Mouse (Mus musculus): ENCODE results near the gene Elp1.

DNA sequence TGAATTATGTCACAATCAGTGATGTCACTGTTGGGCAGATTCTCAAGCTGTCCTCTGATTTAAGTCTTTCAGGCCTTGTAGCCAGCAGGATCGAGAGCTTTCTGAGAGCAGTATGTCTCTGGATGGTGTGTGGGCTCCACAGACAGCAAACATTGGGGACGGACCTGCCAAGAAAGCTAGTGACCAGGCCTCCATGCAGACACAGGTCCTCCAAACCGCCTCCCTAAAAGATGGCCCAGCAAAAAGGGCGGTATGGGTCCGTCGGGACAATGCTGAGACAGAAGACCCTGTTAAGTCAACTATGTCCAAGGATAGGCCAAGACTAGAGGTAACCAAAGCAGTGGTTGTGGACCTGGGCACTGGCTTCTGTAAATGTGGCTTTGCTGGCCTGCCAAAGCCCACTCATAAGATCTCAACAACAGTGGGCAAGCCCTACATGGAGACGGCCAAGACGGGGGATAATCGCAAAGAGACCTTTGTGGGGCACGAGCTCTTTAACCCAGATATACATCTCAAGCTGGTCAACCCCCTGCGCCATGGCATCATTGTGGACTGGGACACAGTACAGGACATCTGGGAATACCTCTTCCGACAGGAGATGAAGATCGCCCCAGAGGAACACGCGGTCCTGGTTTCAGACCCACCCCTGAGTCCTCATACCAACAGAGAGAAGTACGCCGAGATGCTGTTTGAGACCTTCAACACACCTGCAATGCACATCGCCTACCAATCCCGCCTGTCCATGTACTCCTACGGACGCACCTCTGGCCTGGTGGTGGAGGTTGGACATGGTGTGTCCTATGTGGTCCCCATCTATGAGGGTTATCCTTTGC lies 58.6 kb downstream of the Elp1 start, which contains the start of gene Actl7a:
- TF ChIP-seq POLR2A (IDR thresholded peaks at IDR 0.05; ENCODE audit: extremely low read depth, insufficient read depth, low read length): no peak
- TF ChIP-seq CTCF (IDR thresholded peaks at IDR 0.05; ENCODE audit: extremely low read depth, insufficient read depth, low read length): no peak
